Mouse (Mus musculus) erythroid progenitor cell, adult 5-6 weeks (primary cell): ENCODE results near the gene Atp8a1. TPM values are rescaled to one million over a fixed set of nuclear protein-coding genes. Genes with fewer than 3 reads are reported as not detected.

ENCODE experiments used
- ATAC-seq: replicated peaks from 2 replicates; pipeline ENCODE4 v1.8.0; 2016; ENCODE audit warnings: moderate number of reproducible peaks, mild to moderate bottlenecking, moderate TSS enrichment, inconsistent platforms; ENCODE audit not compliant: poor library complexity, low FRiP score, severe bottlenecking
- total RNA-seq, 2 experiments: library from RNA; stranded (forward) in 1 of 2; stranded (reverse) in 1 of 2; fragments of 150-400 nt in 1 of 2; fragments of 186-747, 209-891 nt in 1 of 2; gene quantifications; 2 replicates each; pipeline versions ENCODE4 v1.2.3 to v1.2.4; 2015 to 2017; ENCODE audit warnings: low replicate concordance in 2 of 2

The Atp8a1 gene
- total RNA-seq, 2 experiments from 2014 or later = 221 to 297 TPM

DNA sequence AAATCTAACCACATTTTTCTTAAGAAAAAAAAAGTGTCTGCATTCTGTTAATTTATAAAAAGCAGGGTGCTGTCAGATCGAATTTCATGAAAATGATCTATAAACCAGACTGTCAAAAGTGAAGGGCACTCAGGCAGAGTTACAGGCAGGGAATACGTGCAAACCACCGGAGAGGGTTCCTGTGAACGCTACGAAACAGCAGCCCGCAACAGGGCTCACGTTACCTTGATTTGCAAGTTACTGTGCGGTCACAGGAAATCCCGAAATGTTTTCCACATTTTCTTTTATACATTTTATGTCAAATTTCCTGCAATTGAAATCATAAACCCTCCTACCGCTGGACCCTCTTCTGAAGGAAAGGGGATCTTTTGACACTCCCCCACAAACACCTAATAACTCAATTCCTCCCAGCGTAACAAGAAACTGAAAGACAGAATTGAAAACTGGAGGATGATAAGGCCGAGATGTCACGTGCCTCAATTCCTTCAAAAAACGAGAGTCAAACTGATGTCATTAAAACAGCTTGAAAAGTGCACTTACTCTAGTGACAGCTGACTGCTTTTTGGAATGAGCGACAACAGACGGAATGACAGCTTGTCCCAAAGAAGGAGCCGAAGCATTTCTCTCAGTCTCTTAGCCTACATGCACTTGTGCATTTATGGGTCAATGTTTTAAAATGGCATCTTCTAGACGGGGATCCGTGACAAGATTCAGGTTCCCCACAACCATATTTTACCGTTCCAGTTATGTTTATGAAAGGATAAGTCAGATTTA lies 200.3 kb downstream of the Atp8a1 start:
- no peak for ATAC-seq

DNA sequence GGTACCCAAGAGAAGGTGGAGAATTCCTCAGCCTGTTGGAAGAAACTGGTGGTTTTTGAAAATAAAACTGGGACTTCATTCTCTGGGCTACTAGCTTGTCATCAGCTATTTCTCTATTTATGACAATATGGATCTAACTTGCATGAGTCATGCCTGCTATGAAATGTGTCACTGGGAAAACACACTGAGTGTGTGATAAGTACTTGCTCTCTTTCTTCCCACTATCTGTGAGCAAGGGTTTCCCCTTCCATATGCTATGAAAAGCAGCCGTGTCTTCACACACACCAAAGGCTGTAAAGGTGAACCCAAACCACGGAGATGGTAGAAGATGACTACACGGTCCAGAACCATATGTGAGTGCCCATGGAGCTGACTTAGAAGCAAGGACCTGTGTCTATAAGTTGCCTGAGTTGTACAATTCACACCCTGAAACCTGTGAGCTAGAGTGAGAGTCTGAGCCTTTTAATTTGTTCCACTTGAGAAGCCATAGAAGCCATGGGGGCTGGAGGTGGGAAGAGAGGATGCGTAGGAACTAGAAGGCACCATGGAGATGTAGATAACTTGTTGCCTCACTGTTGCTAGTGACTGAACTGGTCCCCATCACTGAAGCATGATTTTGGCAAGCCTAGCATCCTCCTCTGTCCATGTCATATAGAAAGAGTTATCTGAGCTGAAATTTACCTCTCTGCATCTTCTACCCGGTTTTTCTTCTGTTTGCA lies 203.5 kb downstream of the Atp8a1 start:
- no peak for ATAC-seq

DNA sequence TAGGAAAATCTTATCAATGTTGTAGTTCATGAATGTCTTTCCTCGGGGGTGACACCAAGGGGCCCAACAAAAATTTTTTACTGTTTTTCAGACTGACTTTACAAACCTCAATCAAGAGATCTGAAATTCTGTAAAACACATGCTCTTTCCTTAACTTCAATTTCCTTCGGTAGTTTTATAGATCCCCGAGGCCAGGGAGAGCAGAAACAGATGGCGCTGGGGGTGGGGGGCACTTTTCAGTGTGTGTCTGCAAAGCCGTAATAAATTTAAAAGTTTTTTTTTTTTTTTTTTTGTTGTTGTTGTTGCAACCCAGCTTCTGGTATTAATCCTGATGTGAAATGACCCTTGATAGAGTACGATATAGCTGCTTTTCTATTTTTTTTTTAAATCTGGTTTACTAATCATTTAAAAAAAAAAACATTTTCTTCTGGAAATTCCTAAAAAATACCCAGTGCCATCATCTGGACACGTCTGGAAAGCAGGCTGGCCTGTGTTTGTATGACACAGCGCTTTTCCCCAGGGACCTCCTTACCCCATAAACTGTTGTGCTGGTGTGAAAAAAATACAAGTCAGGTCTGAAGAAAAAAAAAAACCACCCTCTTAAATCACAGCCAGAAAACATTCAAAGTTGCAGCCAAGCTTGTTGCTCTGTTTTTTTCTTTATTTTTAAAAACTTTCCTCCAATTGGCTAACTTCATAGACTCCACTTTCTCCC lies 205.7 kb downstream of the Atp8a1 start:
- ATAC-seq = no peak

DNA sequence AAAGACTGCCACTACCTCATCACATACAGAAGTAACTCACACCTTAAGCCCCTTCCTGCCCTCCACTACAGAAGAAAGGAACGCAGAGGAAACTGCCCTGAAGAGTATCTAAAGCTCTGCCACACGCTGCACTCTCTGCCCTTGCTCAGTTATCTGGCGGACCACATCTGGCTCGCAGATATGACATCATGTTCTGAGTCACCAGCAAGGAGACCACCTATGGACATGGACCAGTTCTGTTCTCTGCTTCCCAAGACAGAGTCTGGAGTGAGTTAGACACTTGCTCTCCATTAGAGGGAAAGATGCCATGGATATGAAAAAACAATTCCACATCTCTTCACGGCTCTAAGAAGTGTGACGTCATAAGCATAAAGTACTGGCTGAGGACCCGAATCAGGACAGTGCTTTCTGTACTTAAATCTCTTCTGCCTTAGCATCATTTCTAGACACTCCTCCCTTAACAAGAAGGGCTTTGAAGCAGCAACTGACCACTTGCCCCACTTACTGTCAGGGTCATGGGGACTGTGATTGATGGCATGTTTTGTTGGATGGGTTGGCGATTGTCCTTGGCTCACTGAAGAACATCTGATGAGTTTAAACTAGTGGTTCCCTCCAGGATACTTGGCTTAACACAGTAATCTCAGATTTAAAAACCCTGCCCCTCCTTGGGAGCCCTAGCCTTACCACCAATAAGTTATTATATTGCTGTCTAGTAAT lies 206.5 kb downstream of the Atp8a1 start:
- ATAC-seq = no peak

DNA sequence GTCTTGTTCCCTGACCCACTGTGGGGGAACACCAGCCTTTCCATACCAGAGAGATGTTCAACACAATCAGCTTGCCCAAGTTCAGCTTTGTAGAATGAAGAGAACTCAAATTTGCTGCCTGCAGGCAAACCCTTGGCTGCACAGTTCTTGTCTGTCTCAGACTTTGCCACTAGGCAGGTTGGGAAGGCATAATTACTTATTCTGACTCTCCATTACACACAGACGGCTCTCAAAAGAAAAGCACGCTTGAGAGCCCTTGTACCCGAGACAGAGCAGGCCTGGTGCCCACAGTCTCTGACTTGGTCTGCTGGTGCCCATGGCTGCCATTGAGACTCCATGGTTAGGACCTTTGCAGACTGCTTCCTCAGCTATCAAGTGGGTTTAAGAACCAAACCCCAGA lies 212.9 kb downstream of the Atp8a1 start:
- no peak for ATAC-seq

DNA sequence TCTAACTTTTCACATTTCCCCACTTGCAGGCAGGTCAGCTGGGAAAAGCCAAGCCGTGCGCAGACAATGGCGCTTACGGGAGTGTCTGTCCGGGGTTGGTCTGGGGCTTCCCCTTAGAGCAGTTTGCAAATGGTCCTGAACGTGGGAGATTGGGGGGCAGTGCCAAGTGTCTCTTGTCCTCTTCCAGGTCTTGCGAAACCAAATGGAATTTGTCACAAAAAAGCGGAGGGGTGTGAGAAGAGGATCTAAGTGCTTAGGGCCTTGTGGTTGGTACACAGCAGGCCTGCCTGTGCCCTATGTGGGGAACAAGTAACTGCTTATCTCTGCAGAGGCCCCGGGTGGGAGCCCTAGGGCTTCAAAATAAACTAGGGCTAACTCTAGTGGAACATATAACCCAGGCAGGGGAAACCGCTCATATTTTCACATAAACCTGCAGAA lies 213.4 kb downstream of the Atp8a1 start:
- no peak for ATAC-seq

DNA sequence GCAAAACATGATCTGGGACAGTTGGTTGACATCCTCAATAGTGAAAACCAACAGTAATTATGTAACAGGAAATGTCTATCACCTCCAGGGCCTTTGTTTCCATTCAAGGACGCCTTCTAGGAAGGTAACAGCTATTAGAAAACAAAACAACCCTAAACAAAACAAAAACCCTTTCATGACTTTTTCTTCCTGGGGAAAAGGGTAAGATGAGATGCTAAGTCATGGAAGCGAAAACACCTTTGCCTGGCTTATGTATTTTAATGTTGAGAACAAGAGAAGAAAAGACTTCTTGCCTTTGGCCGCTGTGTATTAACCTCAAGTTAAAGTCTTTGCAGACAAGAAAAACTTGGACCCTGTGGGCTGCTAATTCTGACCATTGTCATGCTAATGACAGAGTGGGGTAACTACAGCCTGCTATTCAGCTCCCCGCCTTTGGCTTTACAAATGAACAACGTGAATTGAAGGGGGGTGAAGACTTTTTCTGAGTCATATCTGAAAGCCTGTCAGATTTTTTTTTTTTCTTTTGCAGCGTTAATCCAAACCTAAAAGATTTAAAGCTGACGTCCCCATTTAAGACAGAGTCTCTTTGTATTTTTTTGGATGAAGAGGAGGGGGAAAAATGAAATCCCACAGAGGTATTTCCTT lies 214.0 kb downstream of the Atp8a1 start:
- ATAC-seq = no peak

DNA sequence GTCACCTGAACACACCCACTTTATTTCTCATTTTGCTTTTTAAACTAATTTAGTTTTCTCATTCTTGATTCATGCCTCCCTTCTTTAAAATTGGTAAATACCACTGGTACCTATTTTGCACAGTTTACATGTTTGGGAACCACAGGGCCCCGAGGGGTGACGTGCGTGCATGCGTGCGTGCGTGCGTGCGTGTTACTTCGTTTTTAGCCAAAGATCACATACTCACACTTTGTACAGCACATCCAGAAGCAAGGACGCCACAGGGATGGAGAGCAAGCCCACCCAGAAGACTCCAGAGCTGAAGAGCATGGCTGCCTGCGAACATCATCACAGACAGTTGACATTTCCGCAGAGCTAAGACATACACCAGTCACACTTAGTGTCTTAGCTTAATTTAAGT lies 216.0 kb downstream of the Atp8a1 start:
- ATAC-seq = no peak

DNA sequence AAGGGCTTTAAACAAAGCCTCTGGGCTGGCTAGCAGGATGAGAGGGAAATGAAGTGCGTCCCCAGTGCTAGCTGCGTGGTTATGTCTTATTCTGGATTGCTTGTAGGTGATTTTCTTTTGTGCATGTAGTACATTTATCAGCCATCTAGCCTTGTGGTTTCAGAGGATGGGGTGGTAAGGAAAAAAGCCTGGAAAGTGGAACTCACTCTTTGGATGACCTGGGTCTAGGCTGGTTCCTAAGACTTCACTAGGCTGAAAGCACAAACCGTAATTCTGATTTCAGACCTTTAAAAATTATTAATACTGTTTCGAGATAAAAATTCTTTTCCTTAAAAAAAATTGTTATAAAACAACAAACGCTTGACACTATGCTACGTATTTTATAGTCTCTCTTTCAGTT lies 217.4 kb downstream of the Atp8a1 start:
- ATAC-seq = no peak

DNA sequence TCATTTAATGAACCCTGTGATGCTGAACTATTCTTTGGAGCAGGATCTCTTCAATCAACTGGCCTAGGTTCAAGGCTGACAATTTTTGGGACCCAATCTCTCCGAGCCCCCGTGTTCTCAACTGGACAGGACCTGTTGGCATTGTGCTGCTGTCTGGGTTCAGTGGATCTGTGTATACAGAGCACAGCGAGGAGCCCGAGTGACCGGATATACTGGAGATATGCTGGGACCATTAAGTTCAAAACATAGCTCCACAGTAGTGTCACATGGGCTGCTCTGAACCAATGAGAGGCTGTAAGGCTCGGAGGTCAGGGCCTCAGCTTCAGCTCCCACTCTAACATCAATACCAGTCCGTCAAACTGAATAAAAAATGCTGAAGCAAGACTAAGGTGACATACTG lies 217.8 kb downstream of the Atp8a1 start:
- no peak for ATAC-seq

DNA sequence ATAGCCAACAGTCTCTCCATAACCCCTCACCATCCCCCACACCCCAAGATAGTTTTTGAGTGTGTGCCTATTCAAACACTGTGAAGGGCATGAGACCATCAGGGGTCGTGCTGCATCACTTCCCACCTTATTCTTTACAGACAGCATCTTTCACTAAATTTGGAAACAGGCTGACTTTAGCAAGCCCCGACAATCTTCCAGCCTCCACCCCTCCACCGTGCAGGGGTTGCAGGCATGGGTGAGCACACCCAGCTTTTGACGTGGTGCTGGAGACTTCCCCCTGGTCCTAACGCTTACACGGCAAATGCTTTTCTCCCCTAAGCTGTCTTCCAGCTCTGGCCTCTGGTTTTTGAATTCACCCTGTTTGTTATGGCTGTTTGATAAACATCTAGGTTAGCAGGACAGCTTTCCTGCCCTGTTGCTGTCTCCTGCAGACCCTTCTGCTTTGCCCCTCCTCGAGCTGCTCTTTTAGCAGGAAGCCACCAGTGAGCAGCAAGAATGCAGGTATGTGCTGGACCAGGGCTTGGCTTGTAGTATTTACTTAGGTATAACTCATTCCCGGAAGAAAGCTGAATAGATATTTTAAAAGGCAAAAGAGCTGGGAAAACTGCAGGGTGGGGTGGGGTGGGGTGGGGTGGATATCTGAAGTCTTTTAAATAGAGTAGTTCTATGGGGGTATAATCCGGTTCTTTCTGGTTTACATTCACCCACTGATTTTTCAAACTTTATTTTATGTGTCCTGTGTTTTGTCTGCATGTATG lies 218.9 kb downstream of the Atp8a1 start:
- no peak for ATAC-seq

DNA sequence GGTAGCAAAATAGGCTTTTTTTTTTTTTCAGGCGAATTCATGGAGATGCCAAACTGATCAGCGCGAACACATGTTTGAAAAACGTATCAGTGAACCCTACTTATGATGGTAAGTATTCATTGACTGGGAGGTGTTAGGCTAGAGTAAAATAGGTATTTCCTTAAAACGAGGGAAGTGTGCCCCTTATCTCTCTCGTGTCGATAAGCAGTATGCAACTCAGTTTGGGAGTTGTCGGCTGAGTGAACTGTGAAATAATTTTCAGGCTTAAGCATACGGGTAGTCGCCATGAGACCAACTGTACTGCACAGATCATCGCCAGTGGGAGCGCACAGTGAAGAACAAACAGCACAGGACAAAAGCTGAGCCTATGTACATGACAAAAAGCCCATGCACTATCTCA lies 226.0 kb downstream of the Atp8a1 start:
- no peak for ATAC-seq

DNA sequence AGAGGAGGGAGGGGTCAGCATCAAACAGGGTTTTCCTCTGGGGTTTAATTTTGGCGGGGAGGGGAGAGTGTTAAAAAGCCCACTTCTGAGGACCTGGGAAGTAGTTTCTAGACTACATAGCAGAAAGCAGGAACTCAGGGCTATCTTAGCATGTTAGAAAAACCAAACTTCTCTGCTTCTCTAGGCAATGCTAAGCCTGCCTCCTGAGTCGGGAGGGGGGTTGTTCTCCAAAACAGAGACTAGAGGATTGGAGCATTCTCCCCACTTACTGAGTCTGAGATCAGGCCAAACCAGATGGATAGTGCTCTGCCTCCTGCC lies 237.8 kb downstream of the Atp8a1 start:
- ATAC-seq = no peak

DNA sequence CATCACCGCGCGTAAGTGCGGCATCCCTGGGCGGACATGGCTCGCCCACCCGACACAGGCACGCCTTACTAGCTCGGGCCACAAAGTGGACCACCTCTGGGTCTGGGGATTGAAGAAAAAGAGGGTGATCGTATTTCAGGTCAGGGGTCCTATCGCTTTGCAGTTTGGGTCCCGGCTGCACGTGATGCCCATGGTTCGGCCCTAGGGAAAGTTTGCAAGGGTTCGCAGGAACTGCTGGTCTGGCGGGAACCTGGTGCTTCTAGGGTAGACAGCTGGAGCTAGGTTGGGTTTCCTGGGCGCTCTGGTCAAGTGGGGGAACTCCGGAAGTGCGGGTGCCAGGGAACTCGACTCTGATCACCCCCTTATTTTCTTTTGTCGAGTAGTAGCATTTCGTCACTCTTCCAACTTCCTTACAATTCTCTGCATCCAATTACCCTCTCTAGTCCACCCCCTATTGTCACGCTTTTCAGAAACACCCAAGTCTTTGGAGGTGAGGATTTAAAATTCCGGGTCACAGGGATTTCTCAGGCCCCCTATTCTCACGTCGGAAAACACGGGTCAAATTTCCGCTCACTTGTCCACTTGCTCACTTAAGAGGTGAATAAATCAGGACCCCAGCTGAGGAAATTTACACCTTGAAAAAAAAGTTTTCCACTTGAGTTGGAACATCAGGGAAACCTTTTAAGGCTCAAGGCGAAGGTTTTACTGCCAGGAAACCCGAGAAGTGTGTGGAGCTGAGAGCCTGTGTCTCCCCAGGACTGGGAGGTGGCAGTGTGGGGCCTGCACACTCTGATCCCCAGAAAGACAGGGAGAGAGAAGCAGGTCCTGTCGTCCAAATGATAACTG lies 238.3 kb downstream of the Atp8a1 start:
- no peak for ATAC-seq

DNA sequence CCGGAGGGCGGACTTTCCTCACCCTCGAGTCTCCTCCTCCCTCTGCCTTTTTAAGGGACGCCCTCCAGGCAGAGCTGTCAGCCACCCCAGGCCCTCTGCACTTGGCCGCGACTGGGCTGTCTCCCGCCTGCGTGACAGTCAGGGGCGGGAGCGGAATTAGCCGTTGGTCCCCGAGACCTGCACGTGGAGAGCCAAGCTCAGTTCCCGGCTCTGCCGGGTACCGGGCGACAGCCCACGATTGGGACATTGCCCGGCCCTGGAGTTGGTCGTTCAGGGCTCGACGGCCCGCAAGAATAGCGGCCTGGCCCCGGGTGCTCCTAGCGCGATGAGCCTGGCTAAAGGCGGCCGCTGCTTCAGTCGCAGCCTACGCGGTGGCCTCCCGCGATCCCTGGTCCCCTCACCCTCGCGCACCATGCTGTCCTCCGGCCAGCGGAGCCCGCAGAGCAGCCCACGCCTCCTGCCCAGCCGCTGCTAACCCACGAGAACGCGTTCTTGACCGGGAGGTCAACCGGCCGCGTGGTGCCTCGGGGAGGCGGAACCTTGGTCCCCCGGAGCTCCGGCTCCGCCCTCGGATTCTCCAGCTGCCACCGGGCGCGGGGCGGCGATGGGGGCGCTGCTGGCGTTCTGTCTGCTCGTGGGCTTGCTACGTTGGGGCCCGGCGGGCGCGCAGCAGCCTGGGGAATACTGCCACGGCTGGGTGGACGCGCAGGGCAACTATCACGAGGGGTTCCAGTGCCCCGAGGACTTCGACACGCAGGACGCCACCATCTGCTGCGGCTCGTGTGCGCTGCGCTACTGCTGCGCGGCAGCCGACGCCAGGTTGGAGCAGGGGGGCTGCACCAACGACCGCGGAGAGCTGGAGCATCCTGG lies 239.2 kb downstream of the Atp8a1 start, which contains the start of gene Shisa3:
Shisa3 (plus strand) TSS at position 79 of the 870 bp plus-strand sequence.
- no peak for ATAC-seq

DNA sequence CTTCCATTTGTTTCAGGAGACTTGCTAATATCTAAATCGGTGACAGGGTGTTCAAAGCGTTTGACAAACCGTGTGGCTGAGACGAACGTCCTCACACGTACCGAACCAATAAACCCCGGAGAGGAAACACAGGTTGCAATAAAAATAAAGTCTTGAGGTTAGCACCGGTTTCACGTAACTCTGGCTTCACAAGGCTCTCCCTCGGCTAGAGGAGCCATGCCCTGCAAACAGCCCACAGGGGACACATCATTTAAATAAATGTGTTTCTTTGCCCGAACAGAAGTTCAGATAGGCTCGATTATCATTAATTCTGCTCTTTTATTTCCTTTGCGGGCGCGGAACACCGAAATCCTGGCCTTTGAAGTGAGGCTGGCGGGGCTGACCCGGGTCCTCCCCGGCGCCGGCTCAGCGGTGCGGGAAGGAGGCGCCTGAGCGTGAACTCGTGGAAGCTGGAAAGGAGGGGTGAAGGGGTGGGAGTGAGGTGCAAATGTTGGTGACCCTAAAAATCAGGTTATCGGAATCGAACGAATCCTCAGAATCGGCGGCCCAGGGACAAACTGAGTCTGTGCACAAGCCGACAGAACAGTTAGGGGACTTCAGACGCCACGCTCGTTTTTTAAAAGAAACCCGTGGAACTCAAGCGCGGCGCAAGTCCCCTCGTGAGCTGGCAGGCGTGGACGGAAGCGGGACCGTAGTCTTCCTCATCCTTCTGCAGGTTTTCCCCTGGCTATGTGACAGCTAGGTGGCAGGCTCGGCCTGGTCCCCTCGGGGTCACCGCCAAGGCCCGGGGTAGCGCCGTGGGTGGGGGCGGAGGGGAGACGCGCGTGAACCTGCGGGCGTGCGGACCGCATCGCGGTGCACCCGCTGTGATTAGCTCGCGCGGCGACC lies 240.1 kb downstream of the Atp8a1 start:
- ATAC-seq = no peak
